15 mouse cellular contexts compared by ENCODE assay signal in genomic region chr5:113090077-113090690, GRCm38 (mm10). TPM values are rescaled to one million over a fixed set of nuclear protein-coding genes. Genes with fewer than 3 reads are reported as not detected.
"Had no signal": no experiment of that assay in that cellular context is flagged by ENCODE, and none has a peak within 500 bp of the region (broad histone marks: within the 10 kb centered on the region; RNA-seq: fewer than 3 reads in every experiment).

No protein-coding gene starts in this region.

- ATAC-seq: inflammation-experienced regulatory T-cells, adult 6 months had no signal

- H3K4me1 ChIP-seq: limb, embryonic 13.5 days had no signal

- H3K27ac ChIP-seq: layer of hippocampus, adult 2 months; limb, embryonic 13.5 days; liver, embryonic 14.5 days; midbrain, embryonic 12.5 days had no signal

- H3K9ac ChIP-seq: limb, embryonic 13.5 days; liver, embryonic 14.5 days; midbrain, embryonic 12.5 days had no signal

- H3K4me2 ChIP-seq: limb, embryonic 13.5 days; midbrain, embryonic 12.5 days had no signal

- DNase-seq: left cerebral cortex, postnatal 4 days; lung, adult 18-20 months; right cerebral cortex, adult 18-20 months; right cerebral cortex, postnatal 25 days; thymus, postnatal 36 days had no signal

- H3K9me3 ChIP-seq: limb, embryonic 13.5 days; midbrain, embryonic 12.5 days had no signal

- H3K4me3 ChIP-seq: layer of hippocampus, adult 2 months; limb, embryonic 13.5 days; midbrain, embryonic 12.5 days had no signal

- H3K36me3 ChIP-seq: midbrain, embryonic 12.5 days had no signal

- H3K27me3 ChIP-seq: limb, embryonic 13.5 days; midbrain, embryonic 12.5 days had no signal

RNA-seq across cellular contexts. Expression of gene Crybb2, which starts 20.3 kb away (rescaled TPM):
- polyA plus RNA-seq: inflammation-experienced regulatory T-cells, adult 6 months; limb, embryonic 13.5 days; liver, adult 2 months; liver, embryonic 14.5 days; lung, embryonic 16.5 days; midbrain, embryonic 12.5 days; midbrain, embryonic 16.5 days; neural tube, embryonic 14.5 days; stomach, embryonic 16.5 days had no signal
